Mouse (Mus musculus): ENCODE measurements around the gene Fam102a.
A peak's percentile ranks its signal among the peaks of the same experiment; 100 is the strongest.

DNA sequence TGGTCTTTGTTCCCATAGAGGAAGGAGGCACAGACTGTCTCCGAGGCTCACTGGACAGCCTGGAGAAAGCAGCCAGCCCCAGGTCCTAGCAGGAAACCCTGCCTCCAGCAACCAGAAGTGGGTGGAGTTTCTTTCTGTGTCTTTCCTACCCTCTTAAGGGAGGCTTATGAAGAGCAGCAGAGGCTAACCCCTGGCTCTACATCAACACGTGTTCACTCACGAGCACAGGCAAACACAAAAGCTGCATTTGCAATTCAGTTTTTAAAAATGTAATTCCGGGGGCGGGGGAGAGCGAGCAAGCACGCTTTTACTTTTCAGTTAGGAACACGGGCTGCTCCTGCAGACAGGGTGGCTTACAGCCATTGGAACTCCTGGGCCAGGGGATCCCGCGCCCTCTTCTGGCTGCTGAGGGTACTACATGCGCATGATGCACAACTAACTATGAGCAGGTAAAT lies 67.5 kb downstream of the Fam102a start:
- TF ChIP-seq POLR2A (IDR thresholded peaks at IDR 0.05; ENCODE audit: insufficient read depth, low read depth, low read length) (peak; percentile 75), CTCF (IDR thresholded peaks at IDR 0.05) (peak; percentile 98), EP300 (IDR thresholded peaks at IDR 0.05; ENCODE audit: insufficient read depth, low read depth, low read length) (peak; percentile 57; the same call in 1 of the 2 replicates)
